Mouse (Mus musculus): ENCODE measurements around the gene Vmn1r116. TPM values are rescaled to one million over a fixed set of nuclear protein-coding genes. Genes with fewer than 3 reads are reported as not detected.
"Not testable (repeated sequence)": the region's sequence is repeated elsewhere in the genome, so short reads cannot be mapped to it uniquely, and the experiment has no call there.

Vmn1r116 gene
- not detected for total RNA-seq (2021)
- long read RNA-seq, experiment 1: 0 reads
- long read RNA-seq, experiment 2: 0 reads

- not testable (repeated sequence) for DNase-seq (ENCODE audit: low spot score in 2 of 2)
Measured at GRCm38 (mm10) chr7:20871956-20872355, at the start of gene Vmn1r116. Vmn1r116 (plus strand) TSS chr7:20872256.

GRCm38 (mm10) chr7:20844885-20845284 is 27.2 kb upstream of the Vmn1r116 start, which contains the start of gene Vmn1r115:
Vmn1r115 (minus strand) TSS chr7:20844985.
- DNase-seq (ENCODE audit: low spot score in 2 of 2): not testable (repeated sequence)

DNA sequence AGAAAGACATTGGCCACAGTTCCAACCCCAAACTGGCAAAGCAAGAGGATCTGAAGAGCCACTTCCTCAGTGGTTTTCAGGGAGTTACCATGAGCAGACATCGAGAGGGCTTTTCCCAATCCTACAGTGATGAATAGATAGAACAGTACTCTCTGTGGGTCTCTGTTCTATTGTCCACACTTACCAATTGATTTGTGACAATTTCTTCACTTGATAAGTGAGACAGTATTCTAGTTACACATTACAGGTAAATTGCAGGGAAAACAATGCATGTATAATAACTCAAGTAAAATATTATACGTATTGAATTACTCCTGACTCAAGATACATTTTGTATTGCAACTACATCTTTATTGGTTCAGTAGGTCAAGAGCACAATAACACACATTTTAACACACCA is 12.0 kb downstream of the Vmn1r116 start, which contains the start of gene Vmn1r117:
Gene Vmn1r117 (minus strand): TSS at position 101 of the 400 bp plus-strand sequence.
- DNase-seq (ENCODE audit: low spot score in 2 of 2): not testable (repeated sequence)

GRCm38 (mm10) chr7:20912247-20912646 is 40.2 kb downstream of the Vmn1r116 start, which contains the start of gene Vmn1r118:
Vmn1r118 (minus strand) TSS chr7:20912347.
- DNase-seq (ENCODE audit: low spot score in 2 of 2): not testable (repeated sequence)

Other genes with a start within 250 kb of the Vmn1r116 start
- gene Vmn1r107, start 203.3 kb upstream of the Vmn1r116 start, total RNA-seq (2021): not detected
- gene Vmn1r111, start 169.0 kb upstream of the Vmn1r116 start, total RNA-seq (2021): not detected
- not detected for gene Gm10668, start 141.6 kb upstream of the Vmn1r116 start, total RNA-seq (2021)
- not detected for gene Vmn1r112, start 101.1 kb upstream of the Vmn1r116 start, total RNA-seq (2021)
- gene Vmn1r113, start 85.0 kb upstream of the Vmn1r116 start, total RNA-seq (2021): not detected
- not detected for gene Vmn1r114, start 60.1 kb upstream of the Vmn1r116 start, total RNA-seq (2021)
- gene Vmn1r115, start 27.3 kb upstream of the Vmn1r116 start, total RNA-seq (2021): not detected
- gene Vmn1r117, start 11.9 kb downstream of the Vmn1r116 start, total RNA-seq (2021): not detected
- gene Vmn1r118, start 40.1 kb downstream of the Vmn1r116 start, total RNA-seq (2021): not detected
- not detected for gene Vmn1r119, start 140.2 kb downstream of the Vmn1r116 start, total RNA-seq (2021)
- gene Vmn1r120, start 181.5 kb downstream of the Vmn1r116 start, total RNA-seq (2021): not detected
- gene Vmn1r121, start 226.3 kb downstream of the Vmn1r116 start, total RNA-seq (2021): not detected